Mouse (Mus musculus): ENCODE data around the gene Trip10. TPM values are rescaled to one million over a fixed set of nuclear protein-coding genes. Genes with fewer than 3 reads are reported as not detected.
A peak's percentile ranks its signal among the peaks of the same experiment; 100 is the strongest.

Trip10 gene
- polyA plus RNA-seq (2014; fragmentation: Nextera tagmentation; extraction: Ambion mirVana): 33.4 and 35.4 TPM in 2 replicates

DNA sequence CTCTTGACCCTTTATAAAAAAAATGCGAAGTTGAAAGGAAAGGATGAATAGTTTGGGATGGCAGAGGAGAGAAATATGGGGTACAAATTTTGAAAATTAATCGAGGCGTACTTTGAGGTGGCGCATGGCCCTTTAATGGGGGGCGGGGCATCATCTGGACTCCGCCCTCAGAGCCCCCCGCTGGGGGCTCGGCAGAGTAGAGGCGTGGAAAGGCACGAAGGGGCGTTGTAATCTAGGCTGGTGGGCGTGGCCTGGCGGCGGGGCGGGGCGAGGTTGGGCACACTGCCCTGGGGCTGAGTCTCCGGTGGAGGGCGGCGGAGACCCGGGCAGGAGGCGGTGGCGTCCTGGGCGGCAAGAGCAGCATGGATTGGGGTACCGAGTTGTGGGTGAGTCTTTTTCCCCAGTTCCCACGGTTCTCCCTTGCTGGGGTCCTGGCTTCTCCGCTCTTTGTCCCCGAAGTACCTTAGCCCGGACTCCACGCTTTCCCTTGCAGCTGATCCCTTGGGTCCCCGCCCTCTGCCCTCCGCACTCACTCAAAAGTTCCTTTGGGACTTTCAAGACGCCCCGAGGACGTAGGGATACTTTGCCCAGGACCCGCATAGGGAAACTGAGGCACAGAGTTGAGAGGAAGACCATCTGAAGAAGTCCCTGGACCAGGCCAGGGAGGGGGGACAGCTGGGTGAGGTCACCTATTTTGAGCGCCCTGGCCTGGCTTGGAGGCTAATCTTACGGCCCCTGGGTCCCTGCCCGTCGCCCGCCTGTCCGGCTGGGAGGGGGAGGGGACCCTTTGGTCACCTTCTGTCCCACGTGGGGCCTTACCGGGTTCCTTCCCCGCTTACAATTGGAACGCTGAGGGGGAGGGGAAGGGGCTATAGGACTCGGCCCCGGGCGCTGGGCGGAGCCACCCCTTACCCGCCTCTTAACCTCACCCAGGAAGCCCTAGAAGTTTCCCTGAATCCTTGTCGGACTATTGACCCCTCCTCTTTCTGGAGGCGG, at the start of gene Trip10:
Gene Trip10, plus strand, starts transcription at position 270 of the 996 bp plus-strand sequence.
- Histone ChIP-seq H3K9me3 (ENCODE audit: control insufficient read depth, low read depth, low read length) (no peaks in the 10 kb centered on the region), H3K9ac (replicated peaks; ENCODE audit: low read depth, low read length) (peak within 1 kb of the TSS; percentile 67), H3K27ac (ENCODE audit: low read length) (peak within 1 kb of the TSS; percentile 90), H3K4me2 (replicated peaks; ENCODE audit: low read depth, low read length) (peak within 1 kb of the TSS; percentile 90), H3K27me3 (ENCODE audit: control insufficient read depth, insufficient read depth, low read length) (no peaks in the 10 kb centered on the region), H3K4me1 (ENCODE audit: control insufficient read depth, insufficient read depth, low read length) (peaks cover 21% of the 10 kb centered on the region), H3K4me3 (ENCODE audit: low read depth, low read length) (peak within 1 kb of the TSS; percentile 81), H3K36me3 (ENCODE audit: control insufficient read depth, insufficient read depth, low read length) (peaks cover 12% of the 10 kb centered on the region)
- peak; percentile 49 for ATAC-seq (ENCODE audit: insufficient number of reproducible peaks, insufficient read depth, low FRiP score, low read depth)
- WGBS: 1% methylated on average over 49 of the region's 52 CpGs

DNA sequence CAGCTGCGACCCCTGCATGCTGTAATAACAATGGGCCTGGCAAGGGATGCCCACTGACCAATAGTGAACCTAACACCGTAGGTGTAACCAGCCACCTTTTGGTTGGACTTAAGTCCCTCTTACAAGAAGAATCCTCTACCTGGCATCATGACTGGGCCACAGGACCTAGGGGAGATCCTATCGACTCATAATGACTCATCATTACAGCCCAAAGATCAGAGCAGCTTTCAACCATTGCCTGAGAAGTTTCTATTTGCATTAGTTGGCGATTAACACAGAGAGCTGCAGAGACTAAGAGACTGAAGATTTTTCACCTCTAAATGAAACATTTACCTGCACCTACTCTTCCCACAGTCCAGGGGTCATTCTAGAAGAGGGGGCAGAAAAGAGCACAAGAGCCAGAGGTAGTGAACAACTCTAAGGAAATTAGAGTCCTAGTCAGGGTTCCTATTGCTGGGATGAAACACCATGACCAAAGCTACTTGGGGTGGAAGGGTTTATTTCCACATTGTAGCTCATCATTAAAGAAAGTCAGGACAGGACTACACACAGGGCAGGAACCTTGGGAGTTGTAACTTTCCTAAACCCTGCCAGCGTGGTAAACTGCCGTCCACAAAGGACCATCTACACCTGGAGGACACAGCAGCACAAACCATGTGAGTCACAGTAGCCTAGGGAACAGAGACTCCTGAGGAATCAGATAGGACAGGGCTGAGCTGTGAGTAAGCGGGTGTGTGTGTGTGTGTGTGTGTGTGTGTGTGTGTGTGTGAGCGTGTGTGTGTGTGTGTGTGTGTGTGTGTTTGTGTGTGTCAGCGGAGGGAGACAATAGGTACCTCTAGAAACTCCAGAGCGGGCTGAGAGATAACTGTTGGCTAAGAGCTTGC, 47.2 kb upstream of the Trip10 start:
- Histone ChIP-seq H3K4me2 (replicated peaks; ENCODE audit: low read depth, low read length) (no peak overlapping the region), H3K9ac (replicated peaks; ENCODE audit: low read depth, low read length) (no peak overlapping the region), H3K9me3 (ENCODE audit: control insufficient read depth, low read depth, low read length) (no peaks in the 10 kb centered on the region), H3K27me3 (ENCODE audit: control insufficient read depth, insufficient read depth, low read length) (no peaks in the 10 kb centered on the region), H3K27ac (ENCODE audit: low read length) (no peak overlapping the region), H3K4me3 (ENCODE audit: low read depth, low read length) (no peak overlapping the region), H3K36me3 (ENCODE audit: control insufficient read depth, insufficient read depth, low read length) (no peaks in the 10 kb centered on the region), H3K4me1 (ENCODE audit: control insufficient read depth, insufficient read depth, low read length) (no peaks in the 10 kb centered on the region)
- 72% methylated on average over 10 of the region's 10 CpGs for WGBS
- no peak; the same call in 1 of the 2 replicates for ATAC-seq (ENCODE audit: insufficient number of reproducible peaks, insufficient read depth, low FRiP score, low read depth)

DNA sequence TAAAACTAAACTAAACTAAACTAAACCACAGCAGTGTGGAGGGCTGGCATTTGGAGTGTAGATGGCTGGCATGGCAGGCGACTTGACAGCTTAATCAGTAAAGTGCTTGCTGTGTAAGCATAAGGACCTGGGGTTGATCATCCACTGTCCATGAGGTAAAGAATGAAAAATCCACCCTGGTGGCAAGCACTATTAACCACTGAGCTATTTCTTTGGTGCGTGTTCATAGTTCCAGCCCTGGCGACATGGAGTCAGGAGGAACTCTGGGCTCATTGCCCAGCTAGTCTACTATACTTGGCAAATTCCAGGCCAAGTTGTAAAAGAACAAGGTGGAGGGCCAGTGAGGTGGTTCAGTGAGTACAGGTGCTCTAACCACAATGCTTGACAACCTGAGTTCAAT, 41.3 kb upstream of the Trip10 start:
- Histone ChIP-seq H3K36me3 (ENCODE audit: control insufficient read depth, insufficient read depth, low read length) (no peaks in the 10 kb centered on the region), H3K27ac (ENCODE audit: low read length) (no peak overlapping the region), H3K4me1 (ENCODE audit: control insufficient read depth, insufficient read depth, low read length) (no peaks in the 10 kb centered on the region), H3K4me3 (ENCODE audit: low read depth, low read length) (no peak overlapping the region), H3K9ac (replicated peaks; ENCODE audit: low read depth, low read length) (no peak overlapping the region), H3K27me3 (ENCODE audit: control insufficient read depth, insufficient read depth, low read length) (no peaks in the 10 kb centered on the region), H3K4me2 (replicated peaks; ENCODE audit: low read depth, low read length) (no peak overlapping the region), H3K9me3 (ENCODE audit: control insufficient read depth, low read depth, low read length) (no peaks in the 10 kb centered on the region)
- ATAC-seq (ENCODE audit: insufficient number of reproducible peaks, insufficient read depth, low FRiP score, low read depth): no peak
- WGBS: 93% methylated on average over 3 of the region's 3 CpGs

DNA sequence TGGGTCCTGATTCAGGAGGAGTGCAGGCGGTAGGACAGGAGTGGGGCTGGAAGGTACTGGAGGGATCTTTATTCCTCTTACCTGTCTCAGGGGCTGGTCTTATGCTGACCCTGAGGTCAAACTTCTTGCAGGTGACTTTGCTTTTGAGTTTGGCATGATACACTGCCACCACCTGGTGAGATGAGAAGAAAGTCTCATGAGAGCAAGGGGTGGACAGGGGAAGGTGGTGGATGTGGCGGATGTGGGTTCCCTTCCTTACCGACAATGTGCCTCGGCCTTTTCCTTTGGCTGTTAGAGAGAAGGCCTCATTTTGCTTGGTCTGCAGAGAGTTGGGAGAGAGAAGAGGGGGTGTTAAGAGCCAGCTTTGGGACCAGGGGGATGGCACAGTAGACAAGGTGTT, 39.9 kb upstream of the Trip10 start:
- 58% methylated on average over 4 of the region's 4 CpGs for WGBS
- Histone ChIP-seq H3K27ac (ENCODE audit: low read length) (no peak overlapping the region), H3K9ac (replicated peaks; ENCODE audit: low read depth, low read length) (no peak overlapping the region), H3K4me2 (replicated peaks; ENCODE audit: low read depth, low read length) (no peak overlapping the region), H3K36me3 (ENCODE audit: control insufficient read depth, insufficient read depth, low read length) (no peaks in the 10 kb centered on the region), H3K27me3 (ENCODE audit: control insufficient read depth, insufficient read depth, low read length) (no peaks in the 10 kb centered on the region), H3K4me1 (ENCODE audit: control insufficient read depth, insufficient read depth, low read length) (no peaks in the 10 kb centered on the region), H3K4me3 (ENCODE audit: low read depth, low read length) (no peak overlapping the region), H3K9me3 (ENCODE audit: control insufficient read depth, low read depth, low read length) (no peaks in the 10 kb centered on the region)
- ATAC-seq (ENCODE audit: insufficient number of reproducible peaks, insufficient read depth, low FRiP score, low read depth): no peak

DNA sequence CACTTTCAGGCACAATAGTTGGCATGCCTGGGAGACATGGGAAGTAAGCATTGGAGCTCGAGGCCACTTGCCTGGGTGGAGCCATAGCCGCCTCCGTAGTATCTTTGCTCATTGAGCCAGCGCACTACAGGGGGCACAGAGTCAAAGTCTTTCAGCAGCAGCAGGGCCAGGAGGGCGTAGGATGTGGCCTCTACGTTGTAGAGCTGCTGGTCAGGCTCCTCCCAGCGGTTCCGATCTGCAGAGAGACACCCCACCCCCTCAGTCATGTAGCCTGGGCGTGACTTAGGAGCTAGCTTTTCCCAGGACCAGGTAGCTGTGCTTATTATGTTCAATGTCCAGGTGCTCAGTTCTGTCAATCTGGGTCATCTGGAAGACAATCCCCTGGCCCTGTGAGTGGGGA, 37.8 kb upstream of the Trip10 start:
- Histone ChIP-seq H3K36me3 (ENCODE audit: control insufficient read depth, insufficient read depth, low read length) (no peaks in the 10 kb centered on the region), H3K4me1 (ENCODE audit: control insufficient read depth, insufficient read depth, low read length) (no peaks in the 10 kb centered on the region), H3K27ac (ENCODE audit: low read length) (no peak overlapping the region), H3K9me3 (ENCODE audit: control insufficient read depth, low read depth, low read length) (no peaks in the 10 kb centered on the region), H3K27me3 (ENCODE audit: control insufficient read depth, insufficient read depth, low read length) (no peaks in the 10 kb centered on the region), H3K4me2 (replicated peaks; ENCODE audit: low read depth, low read length) (no peak overlapping the region), H3K4me3 (ENCODE audit: low read depth, low read length) (no peak overlapping the region), H3K9ac (replicated peaks; ENCODE audit: low read depth, low read length) (no peak overlapping the region)
- WGBS: 67% methylated on average over 9 of the region's 9 CpGs
- ATAC-seq (ENCODE audit: insufficient number of reproducible peaks, insufficient read depth, low FRiP score, low read depth): no peak

DNA sequence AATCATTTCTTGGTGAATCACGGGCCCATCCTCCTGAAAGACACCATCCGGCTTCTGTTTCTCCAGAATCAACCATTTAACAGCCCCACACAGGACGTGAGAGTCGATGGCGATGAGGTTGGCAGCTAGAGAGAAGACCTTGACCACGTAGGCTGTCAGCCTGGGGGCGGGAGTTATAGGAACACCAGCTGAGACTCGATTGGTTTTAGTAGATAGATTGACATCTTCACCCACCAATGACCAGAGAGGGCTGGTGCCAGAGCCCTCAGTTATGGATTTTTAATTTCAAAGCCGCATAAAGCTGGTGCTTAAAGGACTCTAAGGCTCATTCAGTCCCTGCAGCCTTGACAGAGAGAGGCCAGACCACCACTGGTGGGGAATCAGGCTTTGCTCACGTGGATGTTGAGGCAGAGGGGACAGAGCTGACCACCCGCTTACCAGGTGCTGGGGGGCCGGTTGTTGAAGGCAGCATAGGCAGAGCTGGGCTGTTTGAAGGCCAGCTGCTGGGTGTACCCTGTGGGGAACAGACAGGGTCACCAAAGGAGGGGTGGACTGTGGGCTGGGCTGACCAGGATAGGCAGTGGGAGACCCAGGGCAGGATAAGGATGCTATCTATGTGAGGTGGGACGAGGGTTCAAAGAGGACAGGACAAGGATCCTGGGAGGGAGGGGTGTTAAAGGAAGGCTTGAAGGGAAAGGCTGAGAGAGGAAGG, 34.4 kb upstream of the Trip10 start:
- H3K27me3 ChIP-seq (ENCODE audit: control insufficient read depth, insufficient read depth, low read length): no peaks in the 10 kb centered on the region
- no peak overlapping the region for H3K9ac ChIP-seq (replicated peaks; ENCODE audit: low read depth, low read length)
- WGBS: 42% methylated on average over 13 of the region's 13 CpGs
- ATAC-seq (ENCODE audit: insufficient number of reproducible peaks, insufficient read depth, low FRiP score, low read depth): 0 out of 2 replicates have a peak, but pooled peaks have one; percentile 19
- H3K4me2 ChIP-seq (replicated peaks; ENCODE audit: low read depth, low read length): no peak overlapping the region
- H3K9me3 ChIP-seq (ENCODE audit: control insufficient read depth, low read depth, low read length): no peaks in the 10 kb centered on the region
- no peaks in the 10 kb centered on the region for H3K4me1 ChIP-seq (ENCODE audit: control insufficient read depth, insufficient read depth, low read length)
- no peak overlapping the region for H3K27ac ChIP-seq (ENCODE audit: low read length)
- no peaks in the 10 kb centered on the region for H3K36me3 ChIP-seq (ENCODE audit: control insufficient read depth, insufficient read depth, low read length)
- no peak overlapping the region for H3K4me3 ChIP-seq (ENCODE audit: low read depth, low read length)

DNA sequence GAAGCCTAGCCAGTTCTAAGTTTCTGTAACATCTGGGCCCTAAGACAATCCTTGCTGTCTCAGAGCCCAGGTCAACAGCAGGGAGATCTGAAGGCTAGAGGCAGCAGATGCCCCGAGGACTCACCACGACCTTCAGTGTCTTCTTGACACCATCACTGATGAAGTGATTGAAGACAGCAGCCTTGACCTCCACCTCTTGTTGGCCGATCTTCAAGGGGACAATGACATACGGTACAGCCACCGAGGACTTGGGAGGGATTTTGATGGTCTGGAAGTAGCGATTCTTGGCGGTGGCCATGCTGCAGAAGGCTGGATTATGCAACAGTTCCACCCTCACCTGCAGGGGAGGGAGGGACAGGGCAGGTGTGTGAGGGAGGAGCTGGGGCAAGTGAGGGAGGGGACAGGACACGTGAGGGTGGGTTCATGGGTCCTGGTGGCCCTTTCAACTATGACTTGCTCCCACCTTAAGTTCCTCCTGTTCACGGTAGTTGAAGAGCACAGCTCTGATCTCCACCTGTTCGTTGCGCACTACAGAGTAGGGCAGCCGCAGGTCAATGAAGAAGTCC, 30.8 kb upstream of the Trip10 start:
- 62% methylated on average over 12 of the region's 12 CpGs for WGBS
- Histone ChIP-seq H3K27ac (ENCODE audit: low read length) (no peak overlapping the region), H3K9ac (replicated peaks; ENCODE audit: low read depth, low read length) (no peak overlapping the region), H3K4me1 (ENCODE audit: control insufficient read depth, insufficient read depth, low read length) (no peaks in the 10 kb centered on the region), H3K9me3 (ENCODE audit: control insufficient read depth, low read depth, low read length) (no peaks in the 10 kb centered on the region), H3K27me3 (ENCODE audit: control insufficient read depth, insufficient read depth, low read length) (no peaks in the 10 kb centered on the region), H3K4me3 (ENCODE audit: low read depth, low read length) (no peak overlapping the region), H3K4me2 (replicated peaks; ENCODE audit: low read depth, low read length) (no peak overlapping the region), H3K36me3 (ENCODE audit: control insufficient read depth, insufficient read depth, low read length) (no peaks in the 10 kb centered on the region)
- ATAC-seq (ENCODE audit: insufficient number of reproducible peaks, insufficient read depth, low FRiP score, low read depth): no peak

All from stomach, embryonic 14.5 days (tissue).